Mouse (Mus musculus): ENCODE data around the gene March7. TPM values are rescaled to one million over a fixed set of nuclear protein-coding genes. Genes with fewer than 3 reads are reported as not detected.

Gene March7
- polyA plus RNA-seq, 1 experiment, result 34.8 TPM

DNA sequence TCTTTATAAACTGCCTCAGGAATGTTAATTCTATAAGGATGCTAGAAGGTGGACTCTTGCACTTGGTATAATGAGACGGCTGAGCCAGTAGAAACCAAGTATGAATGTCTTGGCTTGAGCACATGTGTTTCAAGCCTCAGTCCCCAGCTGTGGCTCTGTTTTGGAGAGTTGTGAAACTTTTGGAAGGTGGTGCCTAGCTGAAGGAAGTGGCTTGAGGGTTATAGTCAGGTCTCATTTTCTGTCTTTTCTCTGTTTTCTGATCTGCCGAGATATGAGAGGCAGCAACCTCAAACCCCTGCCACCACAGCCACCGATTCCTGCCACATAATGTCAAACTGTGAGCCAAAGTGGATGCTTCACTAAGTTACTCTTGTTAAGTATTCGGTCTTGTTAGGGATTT is 68.9 kb downstream of the March7 start:
- TF ChIP-seq CTCF (IDR thresholded peaks at IDR 0.05; ENCODE audit: extremely low read depth, insufficient read depth, low read length), result no peak
- TF ChIP-seq POLR2A (IDR thresholded peaks at IDR 0.05; ENCODE audit: extremely low read depth, insufficient read depth, low read length), result no peak
- Histone ChIP-seq H3K4me1 (ENCODE audit: control insufficient read depth, insufficient read depth, low read length) (no peaks in the 10 kb centered on the region), H3K27ac (ENCODE audit: insufficient read depth, low read length) (no peak overlapping the region)

DNA sequence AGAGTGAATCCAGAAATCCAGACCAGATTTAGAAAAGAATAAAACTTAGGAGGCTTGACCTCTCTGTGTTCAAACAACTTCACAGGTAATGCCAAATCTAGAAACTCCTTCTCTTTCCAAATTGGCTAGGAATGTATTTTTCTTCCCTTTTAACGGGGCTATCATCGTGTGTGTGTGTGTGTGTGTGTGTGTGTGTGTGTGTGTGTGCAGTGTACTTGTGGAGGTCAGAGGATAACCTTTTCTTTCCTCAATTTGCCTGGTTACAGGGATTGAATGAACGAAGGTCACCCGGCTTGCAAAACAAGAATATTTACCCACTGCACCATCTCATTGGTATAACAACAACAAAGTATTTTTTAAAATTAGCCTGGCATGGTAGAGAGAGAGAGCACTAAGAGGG is 72.9 kb downstream of the March7 start:
- H3K27ac ChIP-seq (ENCODE audit: insufficient read depth, low read length), result no peak overlapping the region

More for the DNA sequence above, 68.9 kb downstream of the March7 start:
- H3K4me3 ChIP-seq (ENCODE audit: insufficient read depth, low read length), result no peak overlapping the region

GRCm38 (mm10) chr2:60283208-60283750 is 73.6 kb downstream of the March7 start:
- TF ChIP-seq CTCF (IDR thresholded peaks at IDR 0.05; ENCODE audit: extremely low read depth, insufficient read depth, low read length), result no peak
- TF ChIP-seq POLR2A (IDR thresholded peaks at IDR 0.05; ENCODE audit: extremely low read depth, insufficient read depth, low read length), result no peak
- peak overlapping the region; percentile 55 for H3K4me3 ChIP-seq (ENCODE audit: insufficient read depth, low read length)
- H3K4me1 ChIP-seq (ENCODE audit: control insufficient read depth, insufficient read depth, low read length), result peaks cover 1% of the 10 kb centered on the region; the same call in 1 of the 2 replicates
- no peak overlapping the region for H3K27ac ChIP-seq (ENCODE audit: insufficient read depth, low read length)

More for the DNA sequence above, 72.9 kb downstream of the March7 start:
- TF ChIP-seq POLR2A (IDR thresholded peaks at IDR 0.05; ENCODE audit: extremely low read depth, insufficient read depth, low read length) (no peak), CTCF (IDR thresholded peaks at IDR 0.05; ENCODE audit: extremely low read depth, insufficient read depth, low read length) (no peak)
- H3K4me3 ChIP-seq (ENCODE audit: insufficient read depth, low read length), result no peak overlapping the region
- H3K4me1 ChIP-seq (ENCODE audit: control insufficient read depth, insufficient read depth, low read length), result peaks cover 1% of the 10 kb centered on the region; the same call in 1 of the 2 replicates

GRCm38 (mm10) chr2:60283751-60284466 is 74.2 kb downstream of the March7 start:
- Histone ChIP-seq H3K27ac (ENCODE audit: insufficient read depth, low read length) (0 out of 2 replicates have a peak overlapping the region, but pooled peaks have one; percentile 27), H3K4me1 (ENCODE audit: control insufficient read depth, insufficient read depth, low read length) (peaks cover 1% of the 10 kb centered on the region; the same call in 1 of the 2 replicates), H3K4me3 (ENCODE audit: insufficient read depth, low read length) (peak overlapping the region; percentile 55)
- TF ChIP-seq POLR2A (IDR thresholded peaks at IDR 0.05; ENCODE audit: extremely low read depth, insufficient read depth, low read length), result no peak

GRCm38 (mm10) chr2:60284467-60284821 is 74.8 kb downstream of the March7 start, which contains the start of gene Cd302:
Gene Cd302, minus strand, starts transcription at chr2:60284488.
- no peak for TF ChIP-seq CTCF (IDR thresholded peaks at IDR 0.05; ENCODE audit: extremely low read depth, insufficient read depth, low read length)
- TF ChIP-seq POLR2A (IDR thresholded peaks at IDR 0.05; ENCODE audit: extremely low read depth, insufficient read depth, low read length), result no peak
- 0 out of 2 replicates have a peak within 1 kb of the TSS, but pooled peaks have one; percentile 27 for H3K27ac ChIP-seq (ENCODE audit: insufficient read depth, low read length)
- peaks cover 1% of the 10 kb centered on the region; the same call in 1 of the 2 replicates for H3K4me1 ChIP-seq (ENCODE audit: control insufficient read depth, insufficient read depth, low read length)

DNA sequence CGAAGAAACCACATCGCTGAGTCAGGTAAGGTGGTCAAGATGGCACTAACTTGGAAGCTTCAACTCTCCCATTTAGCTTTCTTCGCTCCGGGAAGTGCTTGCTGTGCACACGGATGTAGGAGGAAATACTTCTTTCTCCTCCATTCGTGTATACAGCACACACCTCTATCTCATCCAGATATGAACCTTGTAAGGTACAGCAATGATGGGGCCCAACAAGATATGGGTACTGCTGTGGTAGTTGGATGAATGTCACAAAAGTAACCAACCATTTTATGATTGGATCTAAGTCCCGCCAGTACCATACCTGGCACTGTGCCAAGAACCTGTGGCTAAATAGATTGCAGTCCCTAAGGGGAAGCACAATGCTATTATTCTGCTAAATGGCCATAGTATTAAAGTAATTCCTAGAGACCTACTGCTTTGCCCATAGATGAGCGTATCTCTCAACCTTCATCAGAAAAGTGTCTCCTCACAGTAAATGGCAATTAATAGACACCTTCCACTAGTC is 75.5 kb downstream of the March7 start:
- H3K4me3 ChIP-seq (ENCODE audit: insufficient read depth, low read length), result no peak overlapping the region
- TF ChIP-seq CTCF (IDR thresholded peaks at IDR 0.05; ENCODE audit: extremely low read depth, insufficient read depth, low read length) (no peak), POLR2A (IDR thresholded peaks at IDR 0.05; ENCODE audit: extremely low read depth, insufficient read depth, low read length) (no peak)
- peaks cover 1% of the 10 kb centered on the region; the same call in 1 of the 2 replicates for H3K4me1 ChIP-seq (ENCODE audit: control insufficient read depth, insufficient read depth, low read length)
- no peak overlapping the region for H3K27ac ChIP-seq (ENCODE audit: insufficient read depth, low read length)

More at GRCm38 (mm10) chr2:60284467-60284821, 74.8 kb downstream of the March7 start, which contains the start of gene Cd302:
- H3K4me3 ChIP-seq (ENCODE audit: insufficient read depth, low read length), result peak within 1 kb of the TSS; percentile 55

GRCm38 (mm10) chr2:60288606-60289005 is 78.9 kb downstream of the March7 start:
- no peak for TF ChIP-seq CTCF (IDR thresholded peaks at IDR 0.05; ENCODE audit: extremely low read depth, insufficient read depth, low read length)
- TF ChIP-seq POLR2A (IDR thresholded peaks at IDR 0.05; ENCODE audit: extremely low read depth, insufficient read depth, low read length), result no peak
- H3K4me1 ChIP-seq (ENCODE audit: control insufficient read depth, insufficient read depth, low read length), result peaks cover 1% of the 10 kb centered on the region; the same call in 1 of the 2 replicates
- no peak overlapping the region for H3K4me3 ChIP-seq (ENCODE audit: insufficient read depth, low read length)
- no peak overlapping the region for H3K27ac ChIP-seq (ENCODE audit: insufficient read depth, low read length)

GRCm38 (mm10) chr2:60289451-60289850 is 79.8 kb downstream of the March7 start:
- no peak overlapping the region for H3K27ac ChIP-seq (ENCODE audit: insufficient read depth, low read length)
- no peak for TF ChIP-seq CTCF (IDR thresholded peaks at IDR 0.05; ENCODE audit: extremely low read depth, insufficient read depth, low read length)
- no peak for TF ChIP-seq POLR2A (IDR thresholded peaks at IDR 0.05; ENCODE audit: extremely low read depth, insufficient read depth, low read length)
- no peak overlapping the region for H3K4me3 ChIP-seq (ENCODE audit: insufficient read depth, low read length)
- no peaks in the 10 kb centered on the region for H3K4me1 ChIP-seq (ENCODE audit: control insufficient read depth, insufficient read depth, low read length)

DNA sequence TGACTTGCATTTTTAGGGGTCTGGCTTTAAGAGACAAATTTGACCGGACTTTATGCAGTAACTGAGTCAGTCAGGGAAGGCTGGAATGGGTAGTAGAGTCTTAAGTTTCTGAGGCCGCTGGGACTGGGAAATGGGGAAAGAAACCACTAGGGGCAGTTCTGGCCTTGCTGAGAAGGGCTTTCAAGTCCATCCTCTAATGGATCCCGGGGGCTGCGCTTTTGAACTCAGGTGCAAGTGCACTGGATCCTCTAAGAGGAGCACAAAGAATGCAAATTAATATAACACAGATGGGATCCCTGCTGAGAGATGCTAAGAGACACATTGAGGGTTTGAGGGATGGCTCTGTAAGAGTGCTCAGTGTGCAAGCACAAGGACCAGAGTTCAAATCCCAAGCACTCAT is 81.7 kb downstream of the March7 start:
- H3K4me3 ChIP-seq (ENCODE audit: insufficient read depth, low read length), result no peak overlapping the region
- no peak for TF ChIP-seq CTCF (IDR thresholded peaks at IDR 0.05; ENCODE audit: extremely low read depth, insufficient read depth, low read length)
- TF ChIP-seq POLR2A (IDR thresholded peaks at IDR 0.05; ENCODE audit: extremely low read depth, insufficient read depth, low read length), result no peak
- no peaks in the 10 kb centered on the region for H3K4me1 ChIP-seq (ENCODE audit: control insufficient read depth, insufficient read depth, low read length)
- H3K27ac ChIP-seq (ENCODE audit: insufficient read depth, low read length), result no peak overlapping the region

All from cortical plate, adult 2 months (tissue).